Mouse (Mus musculus) cerebellum, postnatal 4 days (tissue): Measurements from ENCODE around the gene Rpl5.
"Not testable (repeated sequence)": the region's sequence is repeated elsewhere in the genome, so short reads cannot be mapped to it uniquely, and the experiment has no call there.

ENCODE experiments used
- DNase-seq, 2 experiments: peaks; one replicate each; pipeline ENCODE4 v3.0.0; 2022; ENCODE audit warnings: low spot score in 2 of 2, mixed read lengths in 1 of 2

The Rpl5 gene

DNA sequence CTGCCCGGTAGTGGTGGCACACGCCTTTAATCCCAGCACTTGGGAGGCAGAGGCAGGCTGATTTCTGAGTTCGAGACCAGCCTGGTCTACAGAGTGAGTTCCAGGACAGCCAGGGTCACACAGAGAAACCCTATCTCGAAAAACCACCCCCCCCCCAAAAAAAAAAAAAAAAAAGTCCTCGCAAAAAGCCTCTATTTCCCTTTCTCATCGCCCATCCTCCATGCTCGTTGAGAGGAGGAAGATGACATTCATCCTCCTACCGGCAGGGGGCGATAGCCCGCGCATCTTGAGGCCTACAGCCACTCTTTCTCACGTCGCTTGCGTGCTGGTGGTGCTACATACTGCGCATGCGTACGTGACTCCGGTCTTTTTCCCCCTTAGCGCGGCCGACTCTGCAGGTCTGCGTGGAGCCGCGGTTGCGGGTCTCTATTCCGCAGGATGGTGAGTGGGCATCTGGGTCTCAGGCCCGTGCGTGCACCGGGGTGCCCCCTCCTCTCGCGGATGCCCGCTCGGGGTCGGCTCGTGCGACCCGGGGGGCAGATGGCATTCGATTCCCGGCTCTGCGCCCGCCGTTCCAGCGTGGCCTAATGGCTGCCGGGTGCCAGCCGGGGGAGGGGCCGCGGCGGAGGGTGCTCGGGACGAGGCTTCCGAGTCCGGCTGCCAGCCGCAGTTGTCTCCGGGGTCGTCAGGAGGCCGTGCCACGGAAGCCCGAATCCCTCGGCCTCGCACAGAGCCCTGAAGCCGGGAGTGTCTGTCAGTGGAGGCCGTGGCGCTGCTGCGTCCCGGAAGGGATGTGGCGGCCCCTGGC, at the start of gene Rpl5:
Gene Rpl5 (plus strand): TSS at position 297 of the 808 bp plus-strand sequence.
- peak; percentile 93 to 98 for DNase-seq

GRCm38 (mm10) chr5:107853807-107854206, 46.5 kb upstream of the Rpl5 start:
- DNase-seq = peak in 1 of 2 experiments; percentile 7

- DNase-seq = no peak
Measured at GRCm38 (mm10) chr5:107854556-107854955, 45.7 kb upstream of the Rpl5 start.

GRCm38 (mm10) chr5:107855546-107855945, 44.8 kb upstream of the Rpl5 start:
- no peak for DNase-seq

DNA sequence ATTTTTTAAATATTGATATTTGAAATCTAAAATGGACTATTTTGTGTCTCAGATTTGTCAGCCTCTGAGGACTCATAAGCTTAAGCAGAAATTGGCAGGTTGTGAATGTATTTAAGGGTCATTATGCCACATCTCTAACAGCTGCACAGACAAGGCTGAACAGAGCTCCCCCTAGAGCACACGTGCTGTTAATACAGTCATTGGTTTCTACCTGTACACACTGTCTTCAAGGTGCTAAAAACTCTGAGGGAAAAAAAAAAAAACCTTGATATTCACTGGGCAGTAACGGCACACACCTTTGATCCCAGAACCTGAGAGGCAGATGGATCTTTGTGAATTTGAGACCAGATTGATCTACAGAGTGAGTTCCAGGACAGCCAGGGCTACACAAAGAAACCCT, 41.3 kb upstream of the Rpl5 start:
- DNase-seq = no peak

GRCm38 (mm10) chr5:107863971-107864370, 36.3 kb upstream of the Rpl5 start:
- DNase-seq = no peak

DNA sequence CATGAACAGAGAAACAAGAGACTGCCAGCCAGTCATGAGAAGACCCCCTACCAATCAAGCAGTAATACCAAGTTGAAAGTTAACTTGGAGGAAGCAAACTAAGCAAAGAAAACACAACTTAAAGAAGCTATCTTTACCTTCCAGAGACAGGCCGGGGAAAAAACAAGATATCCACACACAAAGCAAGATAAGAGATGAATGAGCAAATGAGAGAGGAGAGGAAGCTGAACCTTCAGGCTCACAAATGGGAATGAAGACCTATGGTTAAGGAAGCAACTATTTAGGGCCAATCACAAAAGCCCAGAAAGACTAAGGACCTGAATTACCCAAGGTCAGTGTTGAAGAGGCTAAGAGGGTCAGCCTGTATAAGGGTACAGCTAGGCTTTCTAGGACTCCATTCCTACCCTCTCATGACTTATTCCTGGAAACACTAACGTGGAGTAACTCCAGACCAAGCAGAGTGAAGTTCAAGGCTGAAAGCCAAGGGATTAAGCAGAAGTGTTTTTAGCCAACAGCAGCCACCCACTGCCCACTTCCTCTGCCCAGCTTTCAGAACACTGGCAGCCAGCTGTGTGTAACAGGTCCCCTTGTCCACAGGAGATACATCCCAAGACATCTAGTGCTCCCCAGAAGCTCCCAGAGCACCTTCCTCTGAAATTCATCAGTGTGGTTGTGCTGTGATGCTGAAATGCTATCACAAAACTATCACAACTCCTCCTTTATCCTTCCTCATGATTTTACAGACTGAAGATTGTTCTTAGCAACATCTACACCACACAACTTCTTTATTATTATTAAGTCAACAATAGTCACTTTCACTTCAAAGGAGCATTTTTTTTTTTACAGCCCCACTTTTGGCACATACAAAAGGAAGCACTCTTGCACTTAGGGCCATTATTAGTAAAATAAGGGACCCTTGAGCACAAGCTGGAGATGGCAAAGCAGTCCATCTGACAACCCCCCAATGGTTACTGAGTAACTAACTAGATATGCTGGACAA, 33.9 kb upstream of the Rpl5 start:
- no peak for DNase-seq

GRCm38 (mm10) chr5:107867970-107868904, 32.1 kb upstream of the Rpl5 start:
- DNase-seq = peak; percentile 29 to 44

DNA sequence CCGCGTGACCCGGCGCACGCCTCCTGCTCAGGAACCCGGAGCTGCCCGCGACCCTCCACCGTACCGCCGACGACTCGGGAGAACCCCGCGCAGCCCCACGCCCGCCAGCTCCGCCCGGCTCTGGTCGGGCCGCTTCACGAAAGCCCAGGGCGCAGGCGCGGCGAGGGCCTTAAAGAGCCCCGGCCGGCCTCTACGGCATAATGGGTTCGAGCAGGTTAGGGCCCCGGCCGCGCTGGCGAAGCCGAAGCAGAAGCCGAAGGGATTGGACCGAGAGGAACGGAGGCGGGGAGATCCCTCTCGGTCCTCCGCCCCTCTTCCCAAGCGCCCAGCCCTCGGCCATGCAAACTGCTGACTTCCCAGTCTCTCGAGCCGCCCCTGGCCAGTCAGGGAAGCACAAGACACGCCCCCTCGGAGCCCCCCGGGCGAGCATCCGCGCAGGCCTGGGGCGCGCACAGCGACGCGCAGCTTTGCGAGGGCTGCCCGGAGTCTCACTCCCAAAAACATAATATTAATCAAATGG, 31.3 kb upstream of the Rpl5 start:
- DNase-seq = peak; percentile 81 to 88

- no peak for DNase-seq
Measured at GRCm38 (mm10) chr5:107869701-107870100, 30.6 kb upstream of the Rpl5 start.

DNA sequence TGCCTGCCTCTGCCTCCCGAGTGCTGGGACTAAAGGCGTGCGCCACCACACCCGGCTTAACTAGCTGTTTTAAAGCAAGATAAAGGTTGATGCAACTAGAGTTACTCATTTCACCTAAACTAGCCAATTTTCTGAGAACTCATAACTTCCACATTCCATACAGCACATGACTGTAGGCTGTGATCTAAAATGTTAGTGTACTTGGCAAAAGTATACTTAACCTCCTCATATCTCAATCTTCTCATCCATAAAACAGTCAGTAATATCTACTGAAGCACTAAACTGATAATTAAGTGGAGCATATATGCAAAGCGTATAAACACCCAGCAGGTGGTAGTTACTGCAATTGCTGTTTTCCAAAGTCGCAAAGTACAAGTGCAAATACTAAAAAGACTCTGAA, 27.0 kb upstream of the Rpl5 start:
- DNase-seq = no peak

DNA sequence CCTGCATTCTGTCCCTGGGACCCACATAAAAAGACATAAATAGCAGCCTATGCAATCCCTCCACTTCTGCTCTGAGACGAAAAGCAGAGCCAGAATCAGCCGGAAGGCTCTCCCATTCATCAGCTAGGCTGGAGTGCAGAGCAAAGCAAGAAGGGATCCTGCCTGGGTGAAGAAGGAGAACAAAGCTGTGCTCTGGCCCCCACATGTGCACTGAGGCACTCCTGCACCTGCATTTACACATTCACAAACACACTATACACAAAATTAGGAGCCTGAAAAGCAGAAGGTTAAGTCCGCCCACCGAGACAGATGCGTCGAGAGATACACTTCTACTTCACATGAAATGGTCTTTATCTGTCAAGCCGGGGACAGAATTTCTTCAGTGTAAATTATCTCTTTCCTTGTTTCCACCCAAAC, 26.4 kb upstream of the Rpl5 start:
- DNase-seq = no peak

DNA sequence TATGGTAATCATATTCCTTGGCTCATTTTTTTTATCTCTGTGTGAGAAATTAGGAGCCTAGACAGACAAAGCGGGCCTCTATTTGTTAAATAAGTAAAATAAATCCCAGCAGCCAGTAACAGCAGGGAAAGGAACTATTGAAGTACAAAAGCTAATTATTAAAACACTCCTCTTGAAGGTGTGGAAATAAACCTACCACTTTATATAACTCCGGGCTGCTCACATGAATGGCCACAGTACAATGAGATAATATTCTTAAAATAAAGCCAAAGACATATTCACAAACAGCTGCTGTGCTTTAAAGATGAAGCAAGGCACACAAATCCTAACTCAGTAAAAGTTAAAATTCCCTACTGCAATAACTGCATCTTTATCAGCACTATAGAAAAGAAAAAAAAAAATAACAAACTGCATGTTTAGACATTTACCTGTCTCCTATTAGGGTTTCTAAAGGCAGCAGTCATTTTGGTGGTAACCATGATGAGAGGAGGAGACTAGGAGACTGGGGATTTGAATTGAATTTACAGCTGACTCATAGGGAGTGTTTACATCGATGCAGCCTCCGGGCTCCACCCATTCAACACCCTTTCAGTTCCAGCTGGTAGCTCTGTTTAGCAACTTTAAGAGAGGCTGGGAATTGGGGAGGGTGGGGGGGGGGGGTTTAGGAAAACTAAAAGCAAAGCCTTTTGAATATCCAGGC, 25.6 kb upstream of the Rpl5 start, which contains the start of gene Evi5:
Gene Evi5 (minus strand): TSS at position 547 of the 700 bp plus-strand sequence.
- DNase-seq = no peak

DNA sequence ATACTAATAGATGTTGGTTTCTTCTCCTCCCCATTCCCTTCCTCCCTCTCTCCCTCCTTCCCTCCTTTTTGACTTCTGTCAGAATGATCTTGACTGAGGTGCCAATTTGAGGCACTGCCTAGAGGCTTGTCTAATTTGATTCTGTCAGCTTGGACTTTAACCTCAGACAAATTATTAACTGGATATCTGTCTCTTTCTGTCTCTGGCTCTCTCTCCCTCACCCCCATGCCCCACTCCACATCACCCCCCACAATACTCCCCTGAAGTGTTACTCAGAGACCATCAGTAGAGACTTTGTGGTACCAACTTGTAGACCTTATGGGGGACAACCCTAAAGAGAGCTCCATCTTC, 25.1 kb upstream of the Rpl5 start:
- no peak for DNase-seq

- no peak for DNase-seq
Measured at GRCm38 (mm10) chr5:107877053-107877452, 23.2 kb upstream of the Rpl5 start.

DNA sequence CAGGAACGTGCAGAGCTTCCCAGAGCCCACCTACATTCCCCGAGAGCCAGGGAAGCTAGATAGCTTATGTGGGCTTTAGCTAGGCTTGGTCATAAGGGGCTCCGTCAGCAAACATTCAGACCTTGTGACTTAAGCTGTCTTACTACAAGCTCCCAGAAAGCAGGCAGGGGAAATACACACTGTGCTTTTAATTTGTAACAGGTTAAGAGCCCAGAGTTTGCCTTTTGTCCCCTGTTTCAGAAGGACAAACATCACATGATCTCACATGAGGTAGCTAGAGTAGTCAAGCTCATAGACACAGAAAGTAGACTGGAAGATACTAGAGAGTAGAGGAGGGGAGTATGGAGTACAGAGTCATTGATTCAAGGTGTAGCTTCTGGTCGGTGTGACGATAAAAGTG, 19.6 kb upstream of the Rpl5 start:
- DNase-seq = no peak

DNA sequence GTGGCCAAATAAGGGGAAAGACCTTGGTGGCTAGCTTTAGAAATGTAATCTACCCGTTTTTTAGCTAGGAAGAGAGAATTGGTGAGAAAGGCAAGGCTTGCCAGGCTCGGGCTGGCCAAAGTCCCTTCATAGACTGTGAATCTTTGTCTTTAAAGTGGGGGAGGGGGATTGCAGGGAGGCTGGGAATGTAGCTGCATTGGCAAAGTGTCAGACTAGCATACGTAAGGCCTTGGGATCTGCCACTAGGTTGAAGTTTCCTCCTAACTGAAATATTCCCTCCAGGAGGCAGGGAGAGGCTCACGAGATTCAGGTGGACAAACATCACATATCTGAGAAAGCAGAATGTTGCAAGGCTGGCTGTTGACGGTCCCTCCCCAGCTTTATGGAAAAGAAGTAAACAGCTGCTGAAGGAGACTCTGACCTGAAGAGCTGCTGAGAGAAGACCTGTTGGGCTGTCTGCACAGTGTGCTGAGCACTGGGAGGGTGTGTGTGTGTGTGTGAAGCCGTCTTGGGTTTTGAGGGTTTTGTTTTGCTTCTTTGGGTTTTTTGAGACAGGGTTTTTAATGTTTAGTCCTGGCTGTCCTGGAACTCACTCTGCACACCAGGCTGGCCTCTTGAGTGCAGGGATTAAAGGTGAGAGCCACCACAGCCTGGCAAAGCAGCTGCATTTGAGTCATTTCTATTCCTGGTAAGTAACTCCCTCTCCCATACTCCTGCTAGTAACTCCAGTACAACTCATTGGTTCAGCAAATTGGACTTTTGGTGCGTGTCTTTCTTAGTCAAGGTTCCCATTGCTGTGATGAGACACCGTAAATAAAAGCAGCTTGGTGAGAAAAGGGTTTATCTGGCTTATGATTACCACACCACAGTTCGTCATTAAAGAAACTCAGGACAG, 10.1 kb upstream of the Rpl5 start:
- DNase-seq = peak in 1 of 2 experiments; percentile 8

DNA sequence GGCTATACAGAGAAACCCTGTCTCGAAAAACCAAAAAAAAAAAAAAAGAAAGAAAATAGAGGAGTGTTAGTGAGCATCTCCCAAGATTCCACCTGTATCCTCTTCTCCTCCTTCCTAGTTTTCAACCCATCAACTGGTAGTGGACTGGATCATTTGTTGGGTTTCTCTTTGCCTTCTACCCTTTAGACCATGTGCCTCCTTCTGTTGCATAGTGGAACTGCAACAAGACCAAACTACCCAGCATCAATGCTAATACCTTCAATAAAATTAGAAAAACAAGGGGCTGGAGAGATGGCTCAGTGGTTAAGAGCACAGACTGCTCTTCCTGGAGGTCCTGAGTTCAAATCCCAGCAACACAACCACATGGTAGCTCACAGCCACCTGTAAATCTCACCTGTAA, 8.8 kb upstream of the Rpl5 start:
- DNase-seq = not testable (repeated sequence)

GRCm38 (mm10) chr5:107894676-107895075, 5.6 kb upstream of the Rpl5 start:
- DNase-seq = no peak
